Mouse (Mus musculus): Measurements from ENCODE around the gene Abhd4.

DNA sequence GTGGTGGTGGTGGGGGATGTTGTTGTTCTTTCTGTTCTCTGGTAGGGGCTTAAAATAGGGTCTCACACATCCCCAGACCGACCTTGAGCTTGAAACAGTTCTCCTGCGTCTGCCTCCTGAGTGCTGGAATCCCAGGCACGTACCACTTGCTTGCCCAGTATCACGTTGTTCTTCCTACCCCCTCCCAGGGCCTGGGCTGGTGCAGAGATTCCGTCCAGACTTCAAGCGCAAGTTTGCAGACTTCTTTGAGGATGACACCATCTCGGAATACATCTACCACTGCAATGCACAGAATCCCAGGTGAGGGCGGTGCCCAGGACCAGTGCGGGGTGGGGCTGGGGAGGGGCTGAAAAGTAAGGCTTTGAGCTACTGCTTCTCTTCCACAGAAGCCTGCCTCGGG, 11.1 kb downstream of the Abhd4 start:
- no peak for TF ChIP-seq POLR2A (IDR thresholded peaks at IDR 0.05; ENCODE audit: control insufficient read depth, low read depth, low read length)
- TF ChIP-seq CTCF (IDR thresholded peaks at IDR 0.05; ENCODE audit: control insufficient read depth, insufficient read depth, insufficient replicate concordance, low read depth, low read length): no peak
